Mouse (Mus musculus): Measurements from ENCODE around the gene Zc3h10.

DNA sequence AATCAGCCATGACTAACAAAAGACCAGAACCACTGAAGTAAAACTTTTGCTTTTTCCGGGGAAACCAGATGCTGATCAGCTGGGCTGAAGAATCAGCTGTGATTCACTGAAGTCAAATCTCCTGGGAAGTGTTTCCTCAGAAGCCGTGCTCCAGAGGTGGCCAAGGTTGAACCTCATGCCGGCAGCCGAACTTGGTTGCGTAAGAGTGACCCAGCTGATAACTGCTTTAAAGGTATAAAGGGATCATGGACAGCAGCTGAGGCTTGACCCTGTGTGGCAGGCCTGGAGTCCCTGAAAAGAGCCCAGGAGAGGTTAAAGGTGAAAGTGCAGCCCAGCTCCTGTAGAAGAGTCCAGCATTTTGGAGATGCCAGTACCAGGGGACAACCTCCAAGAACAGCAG lies 45.2 kb downstream of the Zc3h10 start:
- TF ChIP-seq CTCF (IDR thresholded peaks at IDR 0.05; ENCODE audit: extremely low read depth, insufficient read length, insufficient replicate concordance, low read depth, low read length) (no peak), POLR2A (IDR thresholded peaks at IDR 0.05; ENCODE audit: low read depth, low read length) (no peak)

Data from small intestine, adult 2 months (tissue).